Mouse (Mus musculus): ENCODE measurements at regions not wholly inside any gene's neighbourhood (a gene's known extent, or its start where the extent isn't known, plus 50 kb on each side); places are given as distances from the start of the nearest gene placed in this dataset.

DNA sequence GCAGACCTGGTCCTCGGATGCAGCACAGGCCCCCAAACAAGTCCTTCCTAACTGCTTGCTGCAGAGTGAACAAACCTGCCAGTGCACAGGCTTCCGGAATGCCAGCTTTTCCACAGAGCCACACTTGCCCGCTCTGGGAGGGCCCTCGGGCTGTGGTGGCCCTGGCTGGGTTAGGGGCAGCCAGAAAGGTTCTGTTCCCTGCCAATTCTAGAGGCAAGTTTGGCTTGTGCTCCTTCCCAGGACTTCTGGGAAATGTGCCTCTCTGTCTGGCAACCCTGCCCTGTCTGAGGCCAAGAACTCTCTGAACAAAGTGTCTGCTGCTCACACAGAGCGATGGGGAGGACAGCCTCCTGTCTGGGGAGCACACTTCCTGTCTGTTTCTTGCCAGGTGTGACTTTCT is 66.4 kb downstream of the Xrcc2 start:
- Histone ChIP-seq H3K9ac (ENCODE audit: low read depth, low read length) (no peak overlapping the region), H3K4me1 (replicated peaks; ENCODE audit: control insufficient read depth, insufficient read depth, low read length) (no peaks in the 10 kb centered on the region), H3K36me3 (ENCODE audit: control insufficient read depth, insufficient read depth) (no peaks in the 10 kb centered on the region), H3K4me3 (ENCODE audit: low read depth, low read length) (no peak overlapping the region), H3K4me2 (replicated peaks; ENCODE audit: low read depth) (no peak overlapping the region), H3K9me3 (ENCODE audit: control insufficient read depth) (no peaks in the 10 kb centered on the region), H3K27me3 (replicated peaks; ENCODE audit: control insufficient read depth, insufficient read depth, low read length) (no peaks in the 10 kb centered on the region), H3K27ac (ENCODE audit: low read depth, low read length) (no peak overlapping the region)
- no peak for ATAC-seq
- no peak for TF ChIP-seq CTCF (IDR thresholded peaks at IDR 0.05; ENCODE audit: low read depth)
- WGBS: 90% methylated on average over 5 of the region's 5 CpGs

DNA sequence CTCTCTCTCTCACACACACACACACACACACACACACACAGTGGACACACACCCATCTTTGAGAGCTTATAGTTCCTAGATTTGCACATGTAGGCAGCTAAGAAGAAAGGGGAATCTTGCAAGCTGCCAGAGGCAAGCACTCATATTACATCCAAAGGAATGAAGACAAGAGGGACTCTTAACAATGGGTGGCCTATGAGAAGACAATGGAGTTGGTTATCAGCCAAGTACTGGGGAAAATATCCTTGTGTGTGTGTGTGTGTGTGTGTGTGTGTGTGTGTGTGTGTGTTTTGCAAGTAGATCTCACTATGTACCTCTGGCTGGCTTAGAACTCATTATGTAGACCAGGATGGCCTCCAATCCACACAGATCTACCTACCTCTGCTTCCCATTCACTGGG is 67.5 kb downstream of the Xrcc2 start:
- no peaks in the 10 kb centered on the region for H3K27me3 ChIP-seq (replicated peaks; ENCODE audit: control insufficient read depth, insufficient read depth, low read length)
- no peaks in the 10 kb centered on the region for H3K36me3 ChIP-seq (ENCODE audit: control insufficient read depth, insufficient read depth)
- H3K4me1 ChIP-seq (replicated peaks; ENCODE audit: control insufficient read depth, insufficient read depth, low read length): no peaks in the 10 kb centered on the region
- H3K9ac ChIP-seq (ENCODE audit: low read depth, low read length): no peak overlapping the region
- no peak overlapping the region for H3K27ac ChIP-seq (ENCODE audit: low read depth, low read length)
- TF ChIP-seq CTCF (IDR thresholded peaks at IDR 0.05; ENCODE audit: low read depth): no peak
- no peak overlapping the region for H3K4me2 ChIP-seq (replicated peaks; ENCODE audit: low read depth)
- no peak overlapping the region for H3K4me3 ChIP-seq (ENCODE audit: low read depth, low read length)
- no peaks in the 10 kb centered on the region for H3K9me3 ChIP-seq (ENCODE audit: control insufficient read depth)
- ATAC-seq: no peak

DNA sequence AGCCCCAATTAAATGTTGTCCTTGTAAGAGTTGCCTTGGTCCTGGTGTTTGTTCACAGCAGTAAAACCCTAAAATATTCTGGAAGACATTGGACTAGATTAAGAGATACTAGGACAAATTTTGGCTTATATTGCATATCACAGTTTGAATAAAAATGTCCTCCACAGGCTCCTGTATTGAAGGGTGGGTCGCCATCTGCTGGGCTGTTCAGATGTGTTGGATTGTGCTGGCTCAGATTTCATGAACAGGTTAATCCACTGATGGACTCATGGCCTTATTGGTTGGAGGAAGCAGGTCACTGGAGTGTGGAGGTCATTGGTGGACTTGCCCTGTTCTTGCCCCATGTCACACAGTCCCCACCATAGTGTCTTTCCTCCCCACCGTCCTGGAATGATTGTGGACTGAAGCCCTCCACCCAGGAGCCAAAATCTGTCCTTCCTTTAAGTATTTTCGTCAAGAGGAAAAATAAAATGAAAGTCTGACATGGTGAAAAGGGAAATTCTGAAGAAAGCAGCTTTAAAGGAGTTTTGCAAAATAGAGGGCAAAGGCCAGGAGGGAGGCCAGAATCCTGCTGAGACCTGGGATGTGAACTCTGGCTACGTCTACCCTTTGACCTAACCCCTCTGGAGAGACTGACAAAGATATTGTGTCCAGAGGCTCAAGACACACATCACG is 72.6 kb downstream of the Xrcc2 start:
- ATAC-seq: no peak
- no peak overlapping the region for H3K4me2 ChIP-seq (replicated peaks; ENCODE audit: low read depth)
- no peak overlapping the region for H3K4me3 ChIP-seq (ENCODE audit: low read depth, low read length)
- no peak overlapping the region for H3K27ac ChIP-seq (ENCODE audit: low read depth, low read length)
- no peak overlapping the region for H3K9ac ChIP-seq (ENCODE audit: low read depth, low read length)
- H3K9me3 ChIP-seq (ENCODE audit: control insufficient read depth): no peaks in the 10 kb centered on the region
- H3K36me3 ChIP-seq (ENCODE audit: control insufficient read depth, insufficient read depth): no peaks in the 10 kb centered on the region
- peak; percentile 55 for TF ChIP-seq CTCF (IDR thresholded peaks at IDR 0.05; ENCODE audit: low read depth)
- no peaks in the 10 kb centered on the region for H3K4me1 ChIP-seq (replicated peaks; ENCODE audit: control insufficient read depth, insufficient read depth, low read length)
- WGBS: 86% methylated on average over 5 of the region's 5 CpGs
- no peaks in the 10 kb centered on the region for H3K27me3 ChIP-seq (replicated peaks; ENCODE audit: control insufficient read depth, insufficient read depth, low read length)

DNA sequence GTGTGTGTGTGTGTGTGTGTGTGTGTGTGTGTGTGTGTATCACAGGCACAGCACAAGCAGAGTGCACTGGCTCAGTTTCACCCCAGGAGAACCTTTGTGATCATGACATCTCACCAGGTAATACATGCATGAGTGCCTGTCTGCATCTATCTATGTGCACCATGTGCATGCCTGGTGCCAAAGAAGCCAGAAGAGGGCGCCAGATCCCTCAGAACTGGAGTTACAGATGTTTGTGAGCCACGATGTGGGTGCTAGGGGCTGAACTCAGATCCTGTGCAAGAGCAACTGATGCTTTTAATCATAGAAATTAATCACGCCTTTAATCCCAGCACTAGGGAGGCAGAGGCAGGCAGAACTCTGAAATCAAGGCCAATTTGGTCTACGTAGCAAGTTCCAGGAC is 75.9 kb downstream of the Xrcc2 start:
- H3K27me3 ChIP-seq (replicated peaks; ENCODE audit: control insufficient read depth, insufficient read depth, low read length): no peaks in the 10 kb centered on the region
- no peak for ATAC-seq
- WGBS: 88% methylated on average over 4 of the region's 4 CpGs
- H3K4me3 ChIP-seq (ENCODE audit: low read depth, low read length): no peak overlapping the region
- H3K4me1 ChIP-seq (replicated peaks; ENCODE audit: control insufficient read depth, insufficient read depth, low read length): no peaks in the 10 kb centered on the region
- no peak overlapping the region for H3K4me2 ChIP-seq (replicated peaks; ENCODE audit: low read depth)
- no peaks in the 10 kb centered on the region for H3K36me3 ChIP-seq (ENCODE audit: control insufficient read depth, insufficient read depth)
- no peak overlapping the region for H3K9ac ChIP-seq (ENCODE audit: low read depth, low read length)
- 0 out of 2 replicates have a peak, but pooled peaks have one; percentile 13 for TF ChIP-seq CTCF (IDR thresholded peaks at IDR 0.05; ENCODE audit: low read depth)
- no peak overlapping the region for H3K27ac ChIP-seq (ENCODE audit: low read depth, low read length)
- H3K9me3 ChIP-seq (ENCODE audit: control insufficient read depth): no peaks in the 10 kb centered on the region

DNA sequence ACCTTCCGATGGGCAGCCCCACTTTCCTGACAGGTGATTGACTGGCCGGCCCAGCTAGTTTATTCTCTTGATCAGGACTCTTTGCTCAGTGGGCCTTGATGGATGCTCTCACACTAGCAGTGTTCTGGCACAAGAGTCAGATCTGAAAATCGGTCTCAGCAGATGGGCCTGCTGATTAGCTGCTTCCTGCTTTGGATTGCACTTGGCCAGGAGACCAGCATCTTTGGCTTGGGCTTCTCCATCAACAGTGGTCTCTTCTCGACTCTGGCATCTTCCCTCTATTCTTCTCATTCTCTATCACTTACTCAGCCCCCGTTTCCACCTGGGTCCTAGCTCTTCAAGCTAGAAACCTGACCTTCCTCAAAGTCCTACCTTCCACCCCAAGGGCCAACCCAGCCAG is 77.1 kb downstream of the Xrcc2 start:
- no peak overlapping the region for H3K4me3 ChIP-seq (ENCODE audit: low read depth, low read length)
- no peaks in the 10 kb centered on the region for H3K4me1 ChIP-seq (replicated peaks; ENCODE audit: control insufficient read depth, insufficient read depth, low read length)
- no peaks in the 10 kb centered on the region for H3K27me3 ChIP-seq (replicated peaks; ENCODE audit: control insufficient read depth, insufficient read depth, low read length)
- ATAC-seq: no peak
- TF ChIP-seq CTCF (IDR thresholded peaks at IDR 0.05; ENCODE audit: low read depth): no peak
- H3K27ac ChIP-seq (ENCODE audit: low read depth, low read length): no peak overlapping the region
- no peak overlapping the region for H3K4me2 ChIP-seq (replicated peaks; ENCODE audit: low read depth)
- no peaks in the 10 kb centered on the region for H3K9me3 ChIP-seq (ENCODE audit: control insufficient read depth)
- 88% methylated on average over 5 of the region's 5 CpGs for WGBS
- no peak overlapping the region for H3K9ac ChIP-seq (ENCODE audit: low read depth, low read length)
- H3K36me3 ChIP-seq (ENCODE audit: control insufficient read depth, insufficient read depth): no peaks in the 10 kb centered on the region

DNA sequence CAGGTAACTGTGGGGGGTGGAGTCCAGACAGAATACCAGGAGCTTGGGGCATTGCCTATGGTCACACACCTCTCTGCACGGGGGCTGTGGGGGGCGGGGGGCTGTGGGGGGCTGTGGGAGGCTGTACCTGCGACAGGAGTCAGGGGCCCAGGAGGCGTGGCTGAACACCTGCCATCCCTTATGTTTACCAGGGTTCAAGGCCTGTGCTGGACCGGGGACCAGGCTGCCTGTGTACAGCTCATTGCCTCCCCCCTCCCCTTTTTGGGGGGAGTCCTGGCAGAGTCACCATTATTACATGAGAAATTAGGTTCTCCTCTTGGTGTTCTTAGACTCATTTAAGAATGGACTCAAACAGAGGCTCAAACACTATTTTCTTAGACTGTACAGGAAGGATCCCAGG is 78.5 kb downstream of the Xrcc2 start:
- no peak overlapping the region for H3K4me2 ChIP-seq (replicated peaks; ENCODE audit: low read depth)
- H3K9ac ChIP-seq (ENCODE audit: low read depth, low read length): no peak overlapping the region
- no peaks in the 10 kb centered on the region for H3K4me1 ChIP-seq (replicated peaks; ENCODE audit: control insufficient read depth, insufficient read depth, low read length)
- ATAC-seq: no peak
- no peaks in the 10 kb centered on the region for H3K36me3 ChIP-seq (ENCODE audit: control insufficient read depth, insufficient read depth)
- TF ChIP-seq CTCF (IDR thresholded peaks at IDR 0.05; ENCODE audit: low read depth): no peak
- H3K9me3 ChIP-seq (ENCODE audit: control insufficient read depth): no peaks in the 10 kb centered on the region
- no peak overlapping the region for H3K4me3 ChIP-seq (ENCODE audit: low read depth, low read length)
- H3K27ac ChIP-seq (ENCODE audit: low read depth, low read length): no peak overlapping the region
- H3K27me3 ChIP-seq (replicated peaks; ENCODE audit: control insufficient read depth, insufficient read depth, low read length): no peaks in the 10 kb centered on the region
- WGBS: 48% methylated on average over 5 of the region's 5 CpGs

DNA sequence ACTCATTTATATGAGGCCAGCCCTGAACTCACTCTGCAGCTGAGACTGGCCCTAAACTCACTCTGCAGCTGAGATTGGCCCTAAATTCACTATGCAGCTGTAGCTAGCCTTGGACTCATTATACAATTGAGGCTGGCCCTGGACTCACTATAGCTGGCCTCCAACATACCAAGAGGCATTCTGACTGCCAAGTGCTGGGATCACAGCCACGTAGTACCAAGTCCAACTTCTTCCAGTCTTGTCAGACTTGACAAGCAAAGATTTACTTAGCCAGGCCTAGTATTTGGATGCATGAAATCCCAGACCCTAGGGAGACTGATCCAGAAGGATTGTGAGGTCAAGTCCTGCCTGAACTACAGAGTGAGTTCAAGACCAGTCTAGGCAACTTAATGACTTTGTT is 81.6 kb downstream of the Xrcc2 start:
- Histone ChIP-seq H3K4me2 (replicated peaks; ENCODE audit: low read depth) (no peak overlapping the region), H3K27me3 (replicated peaks; ENCODE audit: control insufficient read depth, insufficient read depth, low read length) (no peaks in the 10 kb centered on the region), H3K9me3 (ENCODE audit: control insufficient read depth) (no peaks in the 10 kb centered on the region), H3K27ac (ENCODE audit: low read depth, low read length) (no peak overlapping the region), H3K9ac (ENCODE audit: low read depth, low read length) (no peak overlapping the region), H3K36me3 (ENCODE audit: control insufficient read depth, insufficient read depth) (no peaks in the 10 kb centered on the region), H3K4me3 (ENCODE audit: low read depth, low read length) (no peak overlapping the region), H3K4me1 (replicated peaks; ENCODE audit: control insufficient read depth, insufficient read depth, low read length) (no peaks in the 10 kb centered on the region)
- no peak for ATAC-seq
- 40% methylated on average over 1 of the region's 1 CpGs for WGBS
- TF ChIP-seq CTCF (IDR thresholded peaks at IDR 0.05; ENCODE audit: low read depth): no peak

Measured in intestine, postnatal 0 days (tissue).